Mouse (Mus musculus) heart, embryonic 12.5 days (tissue): ENCODE measurements around the gene Npl. TPM values are rescaled to one million over a fixed set of nuclear protein-coding genes. Genes with fewer than 3 reads are reported as not detected.

Experiments used
- ATAC-seq: fragments of 200-750 bp; cut with Nextera tagmentation; 2 replicates; pipeline ENCODE4 v1.8.0; 2017; ENCODE audit warnings: moderate TSS enrichment, moderate library complexity; ENCODE audit not compliant: insufficient number of reproducible peaks, low FRiP score
- H3K27ac ChIP-seq: fragments of 300-500 bp; sonication (generic); 2 replicates; pipeline ENCODE4 v1.5.1; 2016; ENCODE audit warnings: mild to moderate bottlenecking, moderate library complexity; ENCODE audit not compliant: poor library complexity, severe bottlenecking
- H3K27me3 ChIP-seq: fragments of 300-500 bp; sonication (generic); replicated peaks from 2 replicates; pipeline ENCODE4 v1.6.1; 2016; ENCODE audit warnings: mild to moderate bottlenecking, moderate library complexity
- H3K36me3 ChIP-seq: fragments of 300-500 bp; sonication (generic); 2 replicates; pipeline ENCODE4 v1.6.1; 2016; ENCODE audit warnings: mild to moderate bottlenecking, moderate library complexity
- H3K4me1 ChIP-seq: fragments of 300-500 bp; sonication (generic); replicated peaks from 2 replicates; pipeline ENCODE4 v1.6.1; 2016; ENCODE audit warnings: mild to moderate bottlenecking
- H3K4me2 ChIP-seq: fragments of 300-500 bp; sonication (generic); 2 replicates; pipeline ENCODE4 v1.6.1; 2016; ENCODE audit warnings: mild to moderate bottlenecking, moderate library complexity
- H3K4me3 ChIP-seq: fragments of 300-500 bp; sonication (generic); 2 replicates; pipeline ENCODE4 v1.5.1; 2016; ENCODE audit warnings: mild to moderate bottlenecking
- H3K9ac ChIP-seq: fragments of 300-500 bp; sonication (generic); 2 replicates; pipeline ENCODE4 v1.6.1; 2016; ENCODE audit warnings: mild to moderate bottlenecking, moderate library complexity
- H3K9me3 ChIP-seq: fragments of 300-500 bp; sonication (generic); replicated peaks from 2 replicates; pipeline ENCODE4 v1.6.1; 2016; ENCODE audit warnings: mild to moderate bottlenecking, moderate library complexity
- WGBS: fragments of 180-500 bp; shearing (Covaris S2); methylation state at CpG from one replicate; pipeline ENCODE4 v1.1.7; 2016; 5-methylcytosine and 5-hydroxymethylcytosine counted together
- polyA plus RNA-seq: library from polyadenylated mRNA; unstranded; fragments of >200 nt; fragmentation: Nextera tagmentation; extraction: Ambion mirVana; gene quantifications from 2 replicates; pipeline ENCODE4 v1.2.1, GENCODE M21; 2016

The Npl gene
- polyA plus RNA-seq, 1 experiment from 2014 or later, result 7.4 TPM

GRCm38 (mm10) chr1:153565701-153566100, 15.9 kb upstream of the Npl start:
- H3K27ac ChIP-seq, result no peak overlapping the region
- no peak overlapping the region for H3K9ac ChIP-seq
- no peak overlapping the region for H3K4me3 ChIP-seq
- H3K36me3 ChIP-seq, result no peaks in the 10 kb centered on the region
- WGBS, result 45% methylated on average over 8 of the region's 8 CpGs
- no peaks in the 10 kb centered on the region for H3K9me3 ChIP-seq
- H3K4me1 ChIP-seq, result peaks cover 14% of the 10 kb centered on the region
- H3K27me3 ChIP-seq, result no peaks in the 10 kb centered on the region
- ATAC-seq, result no peak
- H3K4me2 ChIP-seq, result no peak overlapping the region

GRCm38 (mm10) chr1:153564701-153565100, 14.9 kb upstream of the Npl start:
- no peak overlapping the region for H3K4me2 ChIP-seq
- no peak overlapping the region for H3K4me3 ChIP-seq
- H3K27me3 ChIP-seq, result 0 out of 2 replicates have a peak, but pooled peaks cover 5% of the 10 kb centered on the region
- H3K4me1 ChIP-seq, result peaks cover 14% of the 10 kb centered on the region
- no peak overlapping the region for H3K27ac ChIP-seq
- no peak for ATAC-seq
- no peaks in the 10 kb centered on the region for H3K36me3 ChIP-seq
- no peaks in the 10 kb centered on the region for H3K9me3 ChIP-seq
- 80% methylated on average over 7 of the region's 7 CpGs for WGBS
- H3K9ac ChIP-seq, result no peak overlapping the region

GRCm38 (mm10) chr1:153563675-153564074, 13.8 kb upstream of the Npl start:
- Histone ChIP-seq H3K9ac (no peak overlapping the region), H3K4me1 (peaks cover 14% of the 10 kb centered on the region), H3K27me3 (0 out of 2 replicates have a peak, but pooled peaks cover 5% of the 10 kb centered on the region), H3K27ac (no peak overlapping the region), H3K4me2 (no peak overlapping the region), H3K9me3 (no peaks in the 10 kb centered on the region), H3K36me3 (no peaks in the 10 kb centered on the region), H3K4me3 (no peak overlapping the region)
- ATAC-seq, result no peak
- 55% methylated on average over 2 of the region's 2 CpGs for WGBS

- peaks cover 8% of the 10 kb centered on the region for H3K4me1 ChIP-seq
- H3K4me3 ChIP-seq, result no peak overlapping the region
- H3K9me3 ChIP-seq, result no peaks in the 10 kb centered on the region
- 0 out of 2 replicates have a peak, but pooled peaks cover 8% of the 10 kb centered on the region for H3K27me3 ChIP-seq
- WGBS, result 75% methylated on average over 6 of the region's 6 CpGs
- ATAC-seq, result no peak
- H3K4me2 ChIP-seq, result no peak overlapping the region
- no peak overlapping the region for H3K27ac ChIP-seq
- H3K36me3 ChIP-seq, result no peaks in the 10 kb centered on the region
- H3K9ac ChIP-seq, result no peak overlapping the region
Measured at GRCm38 (mm10) chr1:153560805-153561204, 11.0 kb upstream of the Npl start.

- ATAC-seq, result no peak
Measured at GRCm38 (mm10) chr1:153559701-153560100, 9.9 kb upstream of the Npl start.

GRCm38 (mm10) chr1:153559126-153559647, 9.3 kb upstream of the Npl start:
- Histone ChIP-seq H3K27me3 (0 out of 2 replicates have a peak, but pooled peaks cover 8% of the 10 kb centered on the region), H3K9ac (no peak overlapping the region), H3K27ac (no peak overlapping the region), H3K9me3 (no peaks in the 10 kb centered on the region), H3K36me3 (no peaks in the 10 kb centered on the region), H3K4me3 (no peak overlapping the region), H3K4me2 (no peak overlapping the region), H3K4me1 (no peaks in the 10 kb centered on the region)
- 16% methylated on average over 9 of the region's 9 CpGs for WGBS
- no peak for ATAC-seq

More at GRCm38 (mm10) chr1:153559701-153560100, 9.9 kb upstream of the Npl start:
- no peaks in the 10 kb centered on the region for H3K36me3 ChIP-seq
- no peak overlapping the region for H3K4me2 ChIP-seq
- H3K9ac ChIP-seq, result no peak overlapping the region
- H3K27ac ChIP-seq, result no peak overlapping the region
- no peak overlapping the region for H3K4me3 ChIP-seq
- H3K9me3 ChIP-seq, result no peaks in the 10 kb centered on the region
- WGBS, result 63% methylated on average over 7 of the region's 7 CpGs
- H3K27me3 ChIP-seq, result 0 out of 2 replicates have a peak, but pooled peaks cover 8% of the 10 kb centered on the region
- 0 out of 2 replicates have a peak, but pooled peaks cover 3% of the 10 kb centered on the region for H3K4me1 ChIP-seq

- Histone ChIP-seq H3K4me3 (no peak overlapping the region), H3K27me3 (0 out of 2 replicates have a peak, but pooled peaks cover 8% of the 10 kb centered on the region), H3K9me3 (no peaks in the 10 kb centered on the region), H3K27ac (no peak overlapping the region), H3K36me3 (no peaks in the 10 kb centered on the region), H3K4me1 (no peaks in the 10 kb centered on the region), H3K9ac (no peak overlapping the region), H3K4me2 (no peak overlapping the region)
- 0 out of 2 replicates have a peak, but pooled peaks have one; percentile 51 for ATAC-seq
- 8% methylated on average over 2 of the region's 2 CpGs for WGBS
Measured at GRCm38 (mm10) chr1:153556896-153557295, 7.1 kb upstream of the Npl start.

- WGBS, result 82% methylated on average over 4 of the region's 4 CpGs
- H3K4me2 ChIP-seq, result no peak overlapping the region
- H3K9ac ChIP-seq, result no peak overlapping the region
- H3K4me1 ChIP-seq, result no peaks in the 10 kb centered on the region
- no peaks in the 10 kb centered on the region for H3K9me3 ChIP-seq
- H3K27me3 ChIP-seq, result 0 out of 2 replicates have a peak, but pooled peaks cover 8% of the 10 kb centered on the region
- no peaks in the 10 kb centered on the region for H3K36me3 ChIP-seq
- H3K4me3 ChIP-seq, result no peak overlapping the region
- ATAC-seq, result no peak
- no peak overlapping the region for H3K27ac ChIP-seq
Measured at GRCm38 (mm10) chr1:153556202-153556601, 6.4 kb upstream of the Npl start.

GRCm38 (mm10) chr1:153550814-153551213, 969 bp upstream of the Npl start:
- H3K4me3 ChIP-seq, result no peak overlapping the region
- H3K9me3 ChIP-seq, result no peaks in the 10 kb centered on the region
- no peaks in the 10 kb centered on the region for H3K36me3 ChIP-seq
- H3K27me3 ChIP-seq, result 0 out of 2 replicates have a peak, but pooled peaks cover 11% of the 10 kb centered on the region
- H3K4me1 ChIP-seq, result no peaks in the 10 kb centered on the region
- 32% methylated on average over 3 of the region's 3 CpGs for WGBS
- no peak overlapping the region for H3K27ac ChIP-seq
- no peak overlapping the region for H3K9ac ChIP-seq
- no peak overlapping the region for H3K4me2 ChIP-seq
- ATAC-seq, result no peak

- no peak overlapping the region for H3K9ac ChIP-seq
- ATAC-seq, result no peak
- peaks cover 13% of the 10 kb centered on the region for H3K4me1 ChIP-seq
- H3K9me3 ChIP-seq, result no peaks in the 10 kb centered on the region
- H3K4me3 ChIP-seq, result no peak overlapping the region
- H3K27ac ChIP-seq, result no peak overlapping the region
- 0 out of 2 replicates have a peak, but pooled peaks cover 11% of the 10 kb centered on the region for H3K27me3 ChIP-seq
- H3K4me2 ChIP-seq, result no peak overlapping the region
- H3K36me3 ChIP-seq, result no peaks in the 10 kb centered on the region
- WGBS, result 56% methylated on average over 8 of the region's 8 CpGs
Measured at GRCm38 (mm10) chr1:153547555-153547954, 2.3 kb downstream of the Npl start.

GRCm38 (mm10) chr1:153545196-153545595, 4.6 kb downstream of the Npl start:
- ATAC-seq, result no peak
- H3K27me3 ChIP-seq, result 0 out of 2 replicates have a peak, but pooled peaks cover 11% of the 10 kb centered on the region
- H3K9ac ChIP-seq, result no peak overlapping the region
- no peaks in the 10 kb centered on the region for H3K36me3 ChIP-seq
- peaks cover 18% of the 10 kb centered on the region for H3K4me1 ChIP-seq
- no peak overlapping the region for H3K4me3 ChIP-seq
- WGBS, result 78% methylated on average over 2 of the region's 2 CpGs
- no peak overlapping the region for H3K4me2 ChIP-seq
- no peaks in the 10 kb centered on the region for H3K9me3 ChIP-seq
- H3K27ac ChIP-seq, result no peak overlapping the region
